Mouse (Mus musculus) G1E (cell line): ENCODE data around the gene Axin1.

Experiments used
- CTCF ChIP-seq: IDR thresholded peaks from 2 replicates; pipeline ENCODE4 v1.5.1; 2012; ENCODE audit warnings: low read depth, low read length, inconsistent platforms, mixed read lengths
- GATA2 ChIP-seq: IDR thresholded peaks from 2 replicates; pipeline ENCODE4 v1.6.1; 2012; ENCODE audit warnings: low read depth, low read length, inconsistent platforms, borderline replicate concordance

GRCm38 (mm10) chr17:26239551-26239950 is 101.1 kb downstream of the Axin1 start:
- TF ChIP-seq GATA2 (no peak), CTCF (no peak)
